Mouse (Mus musculus) hindbrain, postnatal 0 days (tissue): ENCODE data around the gene Cacnb2. TPM values are rescaled to one million over a fixed set of nuclear protein-coding genes. Genes with fewer than 3 reads are reported as not detected.

Source experiments
- ATAC-seq: fragments of 200-750 bp; cut with Nextera tagmentation; 2 replicates; pipeline ENCODE4 v1.8.0; 2017; ENCODE audit warnings: mild to moderate bottlenecking, moderate TSS enrichment, moderate library complexity
- DNase-seq: peaks from one replicate; pipeline ENCODE4 v3.0.0-alpha.2; 2015; ENCODE audit warnings: low spot score
- H3K27ac ChIP-seq: fragments of 300-500 bp; sonication (generic); 2 replicates; pipeline ENCODE4 v1.5.1; 2014; ENCODE audit warnings: mild to moderate bottlenecking
- H3K27me3 ChIP-seq: fragments of 300-500 bp; sonication (generic); 2 replicates; pipeline ENCODE4 v1.6.1; 2014; ENCODE audit warnings: low read length, mixed read lengths; ENCODE audit not compliant: insufficient read depth
- H3K36me3 ChIP-seq: fragments of 300-500 bp; sonication (generic); 2 replicates; pipeline ENCODE4 v1.6.1; 2014; ENCODE audit warnings: low read length, mixed read lengths; ENCODE audit not compliant: insufficient read depth
- H3K4me1 ChIP-seq: fragments of 300-500 bp; sonication (generic); 2 replicates; pipeline ENCODE4 v1.6.1; 2014; ENCODE audit warnings: antibody characterized with exemption, low read length, mixed read lengths; ENCODE audit not compliant: insufficient read depth
- H3K4me2 ChIP-seq: fragments of 300-500 bp; sonication (generic); 2 replicates; pipeline ENCODE4 v1.6.1; 2014; ENCODE audit warnings: low read depth, mild to moderate bottlenecking, low read length, moderate library complexity, mixed read lengths
- H3K4me3 ChIP-seq: fragments of 300-500 bp; sonication (generic); 2 replicates; pipeline ENCODE4 v1.5.1; 2014; ENCODE audit warnings: low read length
- H3K9ac ChIP-seq: fragments of 300-500 bp; sonication (generic); replicated peaks from 2 replicates; pipeline ENCODE4 v1.6.1; 2014; ENCODE audit warnings: mild to moderate bottlenecking, low read length, moderate library complexity, mixed read lengths
- H3K9me3 ChIP-seq: fragments of 300-500 bp; sonication (generic); 2 replicates; pipeline ENCODE4 v1.6.1; 2016; ENCODE audit warnings: low read length, mixed read lengths
- CTCF ChIP-seq: IDR thresholded peaks from 2 replicates; pipeline ENCODE4 v1.5.1; 2016; ENCODE audit warnings: antibody characterized with exemption, control low read depth, low read depth
- WGBS: fragments of 180-500 bp; shearing (Covaris S2); extraction: QIAGEN DNeasy Blood & Tissue Kit; methylation state at CpG from one replicate; pipeline ENCODE4 v1.1.7; 2014; 5-methylcytosine and 5-hydroxymethylcytosine counted together
- polyA plus RNA-seq: library from polyadenylated mRNA; unstranded; fragments of >200 nt; fragmentation: Nextera tagmentation; extraction: Ambion mirVana; gene quantifications from 2 replicates; pipeline ENCODE4 v1.2.1, GENCODE M21; 2015
- total RNA-seq: library from RNA; depleted of rRNA; stranded (reverse); fragments of >200 nt; gene quantifications from 2 replicates; pipeline ENCODE4 v1.2.3, GENCODE M21; 2014

The Cacnb2 gene
- total and polyA plus RNA-seq, 2 experiments from 2014 or later, result 8.1 to 21.7 TPM

DNA sequence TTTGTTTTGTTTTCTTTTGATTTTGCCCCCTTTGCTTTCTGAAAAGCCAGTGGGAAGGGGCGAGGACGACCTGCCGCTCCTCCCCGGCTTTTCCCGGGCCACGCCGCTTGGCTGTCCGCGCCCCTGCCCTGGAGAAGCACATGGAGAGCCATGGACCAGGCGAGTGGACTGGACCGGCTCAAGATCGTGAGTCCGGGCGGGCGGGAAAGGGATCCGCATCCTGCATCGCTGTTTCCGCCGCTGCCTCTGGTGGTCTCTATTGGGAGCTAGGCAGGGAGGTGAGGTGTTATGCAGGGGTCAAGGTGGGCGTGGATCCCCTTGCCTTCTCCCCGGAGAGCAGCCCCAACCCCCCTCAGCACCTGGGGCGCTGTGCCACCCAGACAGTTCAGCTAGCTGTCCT lies 1.9 kb downstream of the Cacnb2 start:
- Histone ChIP-seq H3K27me3 (no peaks in the 10 kb centered on the region), H3K4me2 (peak overlapping the region; percentile 99), H3K9me3 (no peaks in the 10 kb centered on the region), H3K4me1 (peaks cover 8% of the 10 kb centered on the region; the same call in 1 of the 2 replicates), H3K27ac (peak overlapping the region; percentile 69), H3K9ac (peak overlapping the region; percentile 61), H3K4me3 (peak overlapping the region; percentile 74), H3K36me3 (no peaks in the 10 kb centered on the region)
- DNase-seq (peak; percentile 38), ATAC-seq (peak; percentile 71)
- TF ChIP-seq CTCF, result no peak
- under 1% methylated on average over 22 of the region's 22 CpGs for WGBS

GRCm38 (mm10) chr2:14605207-14605606 lies 2.3 kb downstream of the Cacnb2 start:
- Histone ChIP-seq H3K4me3 (peak overlapping the region; percentile 74), H3K27ac (0 out of 2 replicates have a peak overlapping the region, but pooled peaks have one; percentile 69), H3K27me3 (no peaks in the 10 kb centered on the region), H3K9ac (peak overlapping the region; percentile 61; the same call in 1 of the 2 replicates), H3K4me2 (peak overlapping the region; percentile 99), H3K9me3 (no peaks in the 10 kb centered on the region), H3K36me3 (no peaks in the 10 kb centered on the region), H3K4me1 (peaks cover 8% of the 10 kb centered on the region; the same call in 1 of the 2 replicates)
- DNase-seq (no peak), ATAC-seq (no peak)
- no peak for TF ChIP-seq CTCF
- 10% methylated on average over 7 of the region's 7 CpGs for WGBS

- H3K36me3 ChIP-seq, result no peaks in the 10 kb centered on the region
- H3K9me3 ChIP-seq, result no peaks in the 10 kb centered on the region
- no peak overlapping the region for H3K4me3 ChIP-seq
- DNase-seq (peak; percentile 18), ATAC-seq (no peak; the same call in 1 of the 2 replicates)
- H3K27me3 ChIP-seq, result no peaks in the 10 kb centered on the region
- WGBS, result 33% methylated on average over 4 of the region's 4 CpGs
- no peak overlapping the region for H3K9ac ChIP-seq
- H3K4me1 ChIP-seq, result peaks cover 5% of the 10 kb centered on the region; the same call in 1 of the 2 replicates
- no peak overlapping the region for H3K27ac ChIP-seq
- H3K4me2 ChIP-seq, result no peak overlapping the region
- no peak for TF ChIP-seq CTCF
Observed at GRCm38 (mm10) chr2:14608606-14609005, 5.7 kb downstream of the Cacnb2 start.

- Histone ChIP-seq H3K4me3 (no peak overlapping the region), H3K36me3 (no peaks in the 10 kb centered on the region), H3K9me3 (no peaks in the 10 kb centered on the region), H3K27ac (no peak overlapping the region), H3K9ac (no peak overlapping the region), H3K4me2 (no peak overlapping the region), H3K4me1 (no peaks in the 10 kb centered on the region), H3K27me3 (no peaks in the 10 kb centered on the region)
- TF ChIP-seq CTCF, result no peak
- no peak for DNase-seq
- ATAC-seq, result no peak
- 57% methylated on average over 4 of the region's 4 CpGs for whole genome bisulfite sequencing
Observed at GRCm38 (mm10) chr2:14612705-14613104, 9.8 kb downstream of the Cacnb2 start.

DNA sequence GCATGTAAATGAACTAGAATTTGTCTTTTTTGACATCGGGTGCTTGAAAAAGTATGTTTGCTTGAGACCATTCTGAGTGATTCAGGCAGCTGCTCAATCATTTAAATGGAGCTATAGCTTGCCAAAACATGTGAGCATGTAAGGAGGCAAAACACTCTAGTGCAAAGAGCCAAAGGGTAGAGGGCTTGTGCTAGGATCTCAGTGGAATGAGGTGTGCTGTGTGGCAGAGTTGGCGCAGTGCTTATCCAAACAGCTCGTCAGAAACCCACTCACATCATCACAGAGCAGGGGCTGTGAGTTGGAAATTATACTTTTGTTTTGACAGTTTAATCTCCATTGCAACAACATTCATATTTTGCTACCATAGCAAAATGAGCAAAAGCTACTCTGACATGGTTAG lies 13.5 kb downstream of the Cacnb2 start:
- H3K4me3 ChIP-seq, result no peak overlapping the region
- H3K9me3 ChIP-seq, result no peaks in the 10 kb centered on the region
- no peak overlapping the region for H3K27ac ChIP-seq
- H3K4me2 ChIP-seq, result no peak overlapping the region
- no peaks in the 10 kb centered on the region for H3K27me3 ChIP-seq
- no peak overlapping the region for H3K9ac ChIP-seq
- no peaks in the 10 kb centered on the region for H3K36me3 ChIP-seq
- ATAC-seq (no peak), DNase-seq (no peak)
- WGBS, result 82% methylated on average over 3 of the region's 3 CpGs
- no peak for TF ChIP-seq CTCF
- no peaks in the 10 kb centered on the region for H3K4me1 ChIP-seq

GRCm38 (mm10) chr2:14620120-14620853 lies 17.4 kb downstream of the Cacnb2 start:
- H3K4me3 ChIP-seq, result no peak overlapping the region
- no peak overlapping the region for H3K9ac ChIP-seq
- no peak for TF ChIP-seq CTCF
- DNase-seq (no peak), ATAC-seq (no peak)
- H3K4me1 ChIP-seq, result no peaks in the 10 kb centered on the region
- no peaks in the 10 kb centered on the region for H3K9me3 ChIP-seq
- H3K4me2 ChIP-seq, result no peak overlapping the region
- 84% methylated on average over 6 of the region's 6 CpGs for whole genome bisulfite sequencing
- H3K27me3 ChIP-seq, result no peaks in the 10 kb centered on the region
- no peak overlapping the region for H3K27ac ChIP-seq
- no peaks in the 10 kb centered on the region for H3K36me3 ChIP-seq

DNA sequence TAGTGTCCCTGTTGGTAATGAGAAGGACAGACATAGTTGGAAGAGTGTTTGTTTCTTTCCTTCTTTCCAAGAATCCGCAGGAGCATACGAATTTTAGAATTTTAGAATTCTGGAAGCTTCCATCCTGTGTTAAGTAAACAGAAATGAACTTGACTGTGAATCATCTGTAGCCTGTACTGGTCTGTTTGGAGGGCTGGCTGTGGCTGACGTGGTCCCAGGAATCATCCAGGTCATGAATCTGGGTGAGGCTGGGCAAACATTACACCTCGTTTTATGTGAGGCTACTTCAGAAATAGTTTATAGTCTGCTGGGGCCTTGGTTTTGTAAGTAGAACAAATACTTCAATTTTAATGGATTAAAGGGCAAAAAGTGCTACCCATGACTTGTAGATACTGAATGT lies 18.0 kb downstream of the Cacnb2 start:
- Histone ChIP-seq H3K4me1 (no peaks in the 10 kb centered on the region), H3K9me3 (no peaks in the 10 kb centered on the region), H3K4me2 (no peak overlapping the region), H3K27ac (no peak overlapping the region), H3K36me3 (no peaks in the 10 kb centered on the region), H3K9ac (no peak overlapping the region), H3K4me3 (no peak overlapping the region), H3K27me3 (no peaks in the 10 kb centered on the region)
- no peak for ATAC-seq
- WGBS, result 85% methylated on average over 4 of the region's 4 CpGs
- TF ChIP-seq CTCF, result no peak
- no peak for DNase-seq
